Mouse (Mus musculus) liver, adult 2 months (tissue): ENCODE results near the gene Rhobtb1.

Experiments
- CTCF ChIP-seq: fragments of 200-500 bp; IDR thresholded peaks from 2 replicates; pipeline ENCODE4 v1.5.1; 2011; ENCODE audit warnings: low read depth, low read length, control low read depth
- POLR2A ChIP-seq: fragments of 200-500 bp; IDR thresholded peaks from 2 replicates; pipeline ENCODE4 v1.6.1; 2011; ENCODE audit warnings: low read length, control low read depth; ENCODE audit not compliant: insufficient read depth; ENCODE audit errors: extremely low read depth

DNA sequence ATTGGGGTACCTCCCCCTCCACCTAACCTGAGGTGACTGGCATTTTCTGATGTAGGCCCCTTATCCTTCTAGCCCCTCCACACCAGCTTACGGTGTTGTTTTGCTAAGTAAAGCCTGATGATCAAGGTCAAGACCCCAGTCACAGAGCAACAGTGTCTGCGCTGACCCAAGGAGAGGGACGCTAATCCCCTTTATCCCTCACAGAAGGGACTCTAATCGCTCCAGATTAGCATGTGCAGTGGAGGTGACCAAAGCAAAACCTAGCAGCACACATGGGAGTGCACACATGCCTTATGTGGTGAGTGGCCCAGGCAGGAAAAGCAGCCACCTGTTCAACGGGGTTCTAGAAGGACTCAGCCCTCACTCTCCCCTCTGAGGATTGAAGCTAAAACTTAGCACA is 123.0 kb downstream of the Rhobtb1 start:
- TF ChIP-seq CTCF (no peak), POLR2A (no peak)
